Mouse (Mus musculus) heart, embryonic 11.5 days (tissue): ENCODE results near the gene Asb6. TPM values are rescaled to one million over a fixed set of nuclear protein-coding genes. Genes with fewer than 3 reads are reported as not detected.

Experiments
- ATAC-seq: fragments of 200-750 bp; cut with Nextera tagmentation; replicated peaks from 2 replicates; pipeline ENCODE4 v1.8.0; 2017; ENCODE audit warnings: moderate library complexity; ENCODE audit not compliant: insufficient number of reproducible peaks, low FRiP score, low TSS enrichment
- H3K27ac ChIP-seq: fragments of 300-500 bp; sonication (generic); 2 replicates; pipeline ENCODE4 v1.5.1; 2014; ENCODE audit warnings: mild to moderate bottlenecking, low read depth, low read length
- H3K27me3 ChIP-seq: fragments of 300-500 bp; sonication (generic); 2 replicates; pipeline ENCODE4 v1.6.1; 2014; ENCODE audit warnings: mild to moderate bottlenecking, low read length, mixed read lengths; ENCODE audit not compliant: control insufficient read depth, insufficient read depth
- H3K36me3 ChIP-seq: fragments of 300-500 bp; sonication (generic); 2 replicates; pipeline ENCODE4 v1.6.1; 2014; ENCODE audit warnings: mild to moderate bottlenecking, low read length, moderate library complexity, mixed read lengths; ENCODE audit not compliant: control insufficient read depth, insufficient read depth
- H3K4me1 ChIP-seq: fragments of 300-500 bp; sonication (generic); 2 replicates; pipeline ENCODE4 v1.6.1; 2014; ENCODE audit warnings: low read length; ENCODE audit not compliant: control insufficient read depth, insufficient read depth
- H3K4me2 ChIP-seq: fragments of 300-500 bp; sonication (generic); 2 replicates; pipeline ENCODE4 v1.6.1; 2014; ENCODE audit warnings: mild to moderate bottlenecking, moderate library complexity
- H3K4me3 ChIP-seq: fragments of 300-500 bp; sonication (generic); 2 replicates; pipeline ENCODE4 v1.5.1; 2014; ENCODE audit warnings: low read depth, low read length
- H3K9ac ChIP-seq: fragments of 300-500 bp; sonication (generic); 2 replicates; pipeline ENCODE4 v1.6.1; 2014; ENCODE audit warnings: mild to moderate bottlenecking, low read depth, low read length, moderate library complexity
- H3K9me3 ChIP-seq: fragments of 300-500 bp; sonication (generic); replicated peaks from 2 replicates; pipeline ENCODE4 v1.6.1; 2016; ENCODE audit warnings: low read length; ENCODE audit not compliant: control insufficient read depth
- WGBS: fragments of 180-500 bp; shearing (Covaris S2); extraction: QIAGEN DNeasy Blood & Tissue Kit; methylation state at CpG from one replicate; pipeline ENCODE4 v1.1.7; 2014; ENCODE audit not compliant: insufficient replicate concordance; 5-methylcytosine and 5-hydroxymethylcytosine counted together
- polyA plus RNA-seq: library from polyadenylated mRNA; unstranded; fragments of >200 nt; fragmentation: Nextera tagmentation; extraction: Ambion mirVana; gene quantifications from 2 replicates; pipeline ENCODE4 v1.2.1, GENCODE M21; 2014

The Asb6 gene
- polyA plus RNA-seq, 1 experiment from 2014 or later: 20.2 TPM

DNA sequence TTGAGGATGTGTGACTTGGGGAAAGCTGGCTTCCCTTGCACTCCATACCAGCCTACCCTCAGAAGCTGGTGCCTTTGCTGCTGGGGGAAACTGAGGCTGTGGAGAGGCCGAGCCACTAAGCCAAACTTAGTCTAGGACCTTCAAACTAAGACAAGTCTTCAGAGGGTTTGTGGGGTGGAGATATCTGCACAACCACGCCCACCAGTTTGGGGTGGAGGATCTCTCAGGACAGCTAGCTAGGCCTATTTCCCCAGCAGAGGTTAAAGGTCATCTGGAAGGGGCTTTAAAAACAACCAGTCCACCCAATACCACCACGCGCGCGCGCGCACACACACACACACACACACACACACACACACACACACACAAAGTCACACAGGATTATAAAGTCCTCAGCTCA lies 16.1 kb upstream of the Asb6 start:
- no peak for ATAC-seq
- peak overlapping the region; percentile 91 for H3K9ac ChIP-seq
- H3K4me2 ChIP-seq: peak overlapping the region; percentile 81
- peak overlapping the region; percentile 85 for H3K4me3 ChIP-seq
- H3K9me3 ChIP-seq: no peaks in the 10 kb centered on the region
- H3K36me3 ChIP-seq: no peaks in the 10 kb centered on the region
- peaks cover 11% of the 10 kb centered on the region; the same call in 1 of the 2 replicates for H3K27me3 ChIP-seq
- H3K4me1 ChIP-seq: peaks cover 54% of the 10 kb centered on the region
- peak overlapping the region; percentile 84 for H3K27ac ChIP-seq
- WGBS: 40% methylated on average over 8 of the region's 8 CpGs

DNA sequence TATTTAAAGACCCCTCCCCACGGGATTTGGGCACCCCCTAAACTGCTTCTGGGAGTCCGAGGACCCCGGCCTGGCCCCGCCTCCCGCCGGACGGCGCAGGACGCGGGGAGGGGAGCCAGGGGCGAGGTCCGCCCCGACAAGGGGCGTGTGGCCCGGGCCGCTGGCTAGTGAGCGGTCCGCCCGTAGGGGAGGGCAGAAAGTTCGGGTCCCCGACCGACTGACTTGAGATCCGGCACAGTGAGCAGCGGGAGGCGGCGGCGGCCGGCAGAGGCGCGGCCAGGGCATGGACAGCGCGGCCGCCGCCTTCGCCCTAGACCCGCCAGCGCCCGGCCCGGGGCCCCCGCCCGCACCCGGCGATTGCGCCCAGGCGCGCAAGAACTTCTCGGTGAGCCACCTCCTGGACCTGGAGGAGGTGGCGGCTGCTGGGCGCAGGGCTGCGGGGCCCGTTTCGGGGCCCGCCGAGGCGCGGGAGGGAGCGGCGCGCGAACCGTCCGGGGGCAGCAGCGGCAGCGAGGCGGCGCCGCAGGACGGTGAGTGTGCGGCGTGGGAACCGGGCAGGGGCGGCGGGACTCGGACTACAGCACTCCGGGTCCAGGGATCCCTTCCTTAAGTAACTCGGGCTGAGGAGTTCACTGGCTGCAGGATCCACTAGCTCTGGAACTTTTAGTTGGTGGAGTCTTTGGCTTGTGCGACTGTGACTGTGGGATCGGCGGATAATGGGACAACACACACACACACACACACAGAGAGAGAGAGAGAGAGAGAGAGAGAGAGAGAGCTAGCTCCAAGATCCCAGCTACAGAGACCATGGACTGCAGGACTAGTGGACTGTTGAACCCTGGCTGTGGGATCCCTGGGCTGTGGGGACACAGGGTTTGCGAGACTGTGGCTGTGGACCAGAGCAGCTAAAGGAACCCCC lies 15.3 kb upstream of the Asb6 start:
- H3K4me2 ChIP-seq: peak overlapping the region; percentile 81
- peak overlapping the region; percentile 85 for H3K4me3 ChIP-seq
- WGBS: under 1% methylated on average over 77 of the region's 80 CpGs
- H3K27ac ChIP-seq: peak overlapping the region; percentile 84
- H3K4me1 ChIP-seq: peaks cover 45% of the 10 kb centered on the region
- no peaks in the 10 kb centered on the region for H3K9me3 ChIP-seq
- H3K27me3 ChIP-seq: peaks cover 11% of the 10 kb centered on the region; the same call in 1 of the 2 replicates
- no peaks in the 10 kb centered on the region for H3K36me3 ChIP-seq
- no peak for ATAC-seq
- H3K9ac ChIP-seq: peak overlapping the region; percentile 91

DNA sequence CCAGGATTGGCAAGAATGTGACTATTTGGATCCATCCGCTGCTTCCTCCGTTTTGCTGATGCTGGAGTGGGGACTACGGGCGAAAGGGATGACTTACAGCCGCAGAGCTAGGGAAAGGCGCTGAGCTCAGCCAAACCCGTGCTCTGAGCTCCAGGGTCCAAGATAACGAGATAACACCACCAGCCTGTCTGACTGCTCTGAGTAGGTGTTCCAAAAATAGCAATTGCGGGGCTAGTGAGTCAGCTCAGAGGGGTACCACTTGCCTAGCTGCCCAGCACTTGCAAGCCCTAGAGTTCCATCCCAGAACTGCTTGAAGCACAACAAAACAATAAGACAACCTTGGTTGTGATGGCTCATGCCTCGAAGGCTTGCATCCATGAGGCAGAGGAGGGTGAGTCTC lies 12.5 kb upstream of the Asb6 start:
- H3K9me3 ChIP-seq: no peaks in the 10 kb centered on the region
- peaks cover 33% of the 10 kb centered on the region for H3K4me1 ChIP-seq
- 15% methylated on average over 10 of the region's 10 CpGs for WGBS
- H3K4me3 ChIP-seq: 0 out of 2 replicates have a peak overlapping the region, but pooled peaks have one; percentile 3
- peak overlapping the region; percentile 48 for H3K4me2 ChIP-seq
- no peak for ATAC-seq
- H3K27me3 ChIP-seq: peaks cover 11% of the 10 kb centered on the region; the same call in 1 of the 2 replicates
- peak overlapping the region; percentile 80 for H3K27ac ChIP-seq
- H3K36me3 ChIP-seq: no peaks in the 10 kb centered on the region
- peak overlapping the region; percentile 13; the same call in 1 of the 2 replicates for H3K9ac ChIP-seq

DNA sequence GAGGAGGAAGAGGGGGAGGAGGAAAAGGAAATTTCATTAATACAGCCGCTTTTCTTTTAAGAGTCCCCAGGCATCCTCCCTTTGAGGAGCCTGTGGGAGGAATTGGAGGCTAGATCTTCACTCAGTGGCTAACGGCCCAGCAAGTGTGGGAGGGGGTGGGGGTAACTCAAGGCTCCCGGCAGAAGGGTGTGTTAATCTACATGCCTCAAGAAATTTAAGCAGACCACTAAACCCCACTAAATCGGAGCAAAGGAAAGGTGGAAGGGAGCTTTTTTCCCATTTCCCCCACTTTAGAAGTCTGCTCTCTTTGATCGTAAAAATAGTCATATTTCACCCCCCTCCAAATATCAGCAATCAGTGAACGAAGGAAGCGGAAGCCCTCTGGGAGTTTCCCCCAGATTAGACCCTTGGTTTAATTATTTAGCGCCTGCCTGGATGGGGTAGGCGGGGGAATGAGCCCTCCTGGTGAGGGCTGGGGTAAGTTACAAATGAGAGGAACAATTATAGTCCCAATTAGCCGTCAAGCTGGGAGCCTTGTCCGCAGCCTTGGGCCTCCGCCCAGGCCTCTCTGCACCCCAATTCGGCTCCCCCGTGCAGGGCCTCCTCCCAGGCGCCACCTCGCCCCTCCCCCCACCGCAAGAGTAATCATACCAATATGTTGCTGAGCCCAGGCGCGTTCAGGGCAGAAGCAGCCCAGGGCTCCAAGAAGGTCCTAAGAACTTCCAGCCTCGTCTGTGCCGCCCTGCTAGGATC lies 6.3 kb upstream of the Asb6 start:
- Histone ChIP-seq H3K9ac (peak overlapping the region; percentile 59; the same call in 1 of the 2 replicates), H3K9me3 (no peaks in the 10 kb centered on the region), H3K4me1 (peaks cover 29% of the 10 kb centered on the region), H3K27me3 (no peaks in the 10 kb centered on the region), H3K4me3 (no peak overlapping the region), H3K27ac (0 out of 2 replicates have a peak overlapping the region, but pooled peaks have one; percentile 0), H3K4me2 (peak overlapping the region; percentile 41; the same call in 1 of the 2 replicates), H3K36me3 (no peaks in the 10 kb centered on the region)
- 18% methylated on average over 21 of the region's 21 CpGs for WGBS
- ATAC-seq: no peak

DNA sequence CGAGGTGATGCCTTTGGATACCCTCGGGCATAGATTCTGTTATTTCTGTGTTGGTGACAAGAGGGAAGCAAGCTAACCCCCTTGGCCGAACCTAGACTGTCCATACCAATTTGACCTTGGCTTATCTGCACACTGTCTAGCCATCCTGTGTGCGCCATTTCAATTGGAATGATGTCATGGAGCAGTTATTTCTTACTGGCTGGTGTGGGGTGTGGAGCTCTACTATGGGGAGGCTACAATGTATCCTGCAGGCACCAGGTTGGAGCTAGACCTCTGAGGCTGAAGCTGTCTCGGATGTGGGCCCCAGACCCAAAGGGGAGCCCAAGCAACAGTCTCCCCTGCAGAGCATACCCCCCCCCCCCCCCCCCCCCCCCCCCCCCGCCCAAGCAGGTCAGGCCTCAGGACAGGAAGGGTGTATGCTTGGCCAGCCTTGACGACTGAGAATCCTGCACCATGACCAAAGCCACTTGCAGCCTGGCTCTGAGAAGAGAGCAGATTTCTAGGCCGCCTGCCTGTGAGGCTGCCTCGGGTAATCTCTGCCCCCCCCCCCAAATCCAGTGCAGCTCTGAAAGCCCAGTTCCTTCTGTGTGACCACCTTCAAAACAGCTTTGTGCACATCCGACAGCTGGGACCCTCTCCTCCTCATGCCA lies 4.4 kb upstream of the Asb6 start, which contains the start of gene Prrx2:
Gene Prrx2 (plus strand): TSS at position 600 of the 650 bp plus-strand sequence.
- Histone ChIP-seq H3K4me2 (no peak within 1 kb of the TSS; the same call in 1 of the 2 replicates), H3K36me3 (no peaks in the 10 kb centered on the region), H3K9me3 (no peaks in the 10 kb centered on the region), H3K27ac (peak within 1 kb of the TSS; percentile 78), H3K27me3 (no peaks in the 10 kb centered on the region), H3K9ac (no peak within 1 kb of the TSS), H3K4me3 (no peak within 1 kb of the TSS), H3K4me1 (peaks cover 29% of the 10 kb centered on the region)
- 34% methylated on average over 9 of the region's 10 CpGs for WGBS
- peak; percentile 49; the same call in 1 of the 2 replicates for ATAC-seq

DNA sequence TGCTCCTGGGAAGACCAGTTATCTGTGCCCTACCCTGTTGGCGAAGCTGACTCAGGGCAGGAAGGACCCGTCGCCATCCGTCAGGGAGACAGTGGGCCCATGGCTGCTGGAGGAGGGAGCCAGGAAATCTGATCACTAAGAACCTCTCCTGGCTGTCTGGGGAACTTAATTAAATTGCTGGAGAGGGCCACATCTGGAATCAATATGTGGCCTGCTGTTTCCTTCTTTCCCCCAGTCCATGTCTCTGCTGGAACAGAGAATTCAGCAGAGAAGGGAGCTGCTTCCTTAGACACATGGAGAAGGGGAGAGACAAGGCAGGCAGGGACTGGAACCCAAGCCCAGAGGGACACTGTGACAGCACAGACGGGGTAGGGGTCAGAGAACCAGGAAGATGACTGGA lies 3.5 kb upstream of the Asb6 start:
- H3K9me3 ChIP-seq: no peaks in the 10 kb centered on the region
- H3K9ac ChIP-seq: no peak overlapping the region
- WGBS: 54% methylated on average over 5 of the region's 5 CpGs
- H3K27me3 ChIP-seq: no peaks in the 10 kb centered on the region
- peak overlapping the region; percentile 78 for H3K27ac ChIP-seq
- H3K4me3 ChIP-seq: no peak overlapping the region
- no peak for ATAC-seq
- H3K4me2 ChIP-seq: no peak overlapping the region
- H3K36me3 ChIP-seq: no peaks in the 10 kb centered on the region
- H3K4me1 ChIP-seq: peaks cover 29% of the 10 kb centered on the region

DNA sequence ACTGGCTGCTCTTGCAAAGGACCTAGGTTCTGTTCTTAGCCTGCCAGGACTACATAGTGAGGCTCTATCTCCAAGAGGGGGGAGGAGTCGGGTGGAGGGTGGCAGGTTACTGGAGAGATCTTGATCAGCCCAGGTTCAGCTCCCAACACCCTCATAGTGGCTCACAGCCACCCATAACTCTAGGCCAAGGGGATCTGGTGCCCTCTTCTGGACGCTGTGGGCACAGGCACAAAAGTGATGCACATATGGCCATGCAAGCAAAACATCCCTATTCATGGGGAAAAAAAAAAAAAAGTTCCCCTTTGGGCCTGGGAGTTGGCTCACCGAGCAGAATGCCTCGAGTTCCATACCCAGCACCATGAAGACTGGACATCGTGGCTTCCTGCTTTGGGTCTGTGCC lies 818 bp downstream of the Asb6 start:
- 33% methylated on average over 5 of the region's 5 CpGs for WGBS
- no peak overlapping the region for H3K27ac ChIP-seq
- no peaks in the 10 kb centered on the region for H3K27me3 ChIP-seq
- no peak overlapping the region for H3K4me2 ChIP-seq
- peaks cover 15% of the 10 kb centered on the region for H3K36me3 ChIP-seq
- H3K9me3 ChIP-seq: no peaks in the 10 kb centered on the region
- no peak overlapping the region for H3K9ac ChIP-seq
- H3K4me1 ChIP-seq: peaks cover 18% of the 10 kb centered on the region
- no peak for ATAC-seq
- H3K4me3 ChIP-seq: no peak overlapping the region
